Mouse (Mus musculus) brain, embryonic 14.5 days (tissue): ENCODE results near the gene Calhm3.

Source experiments
- CTCF ChIP-seq: fragments of 200-500 bp; IDR thresholded peaks from 2 replicates; pipeline ENCODE4 v1.5.1; 2012; ENCODE audit warnings: inconsistent platforms, mild to moderate bottlenecking, moderate library complexity, borderline replicate concordance; ENCODE audit not compliant: insufficient read depth, insufficient read length; ENCODE audit errors: extremely low read depth
- POLR2A ChIP-seq: fragments of 200-500 bp; IDR thresholded peaks from 2 replicates; pipeline ENCODE4 v1.6.1; 2012; ENCODE audit warnings: mild to moderate bottlenecking, inconsistent platforms, borderline replicate concordance; ENCODE audit not compliant: poor library complexity, insufficient read depth, insufficient read length, severe bottlenecking; ENCODE audit errors: extremely low read depth

GRCm38 (mm10) chr19:47168793-47169412 is 11.3 kb upstream of the Calhm3 start:
- no peak for TF ChIP-seq POLR2A
- TF ChIP-seq CTCF = peak; percentile 78; the same call in 1 of the 2 replicates
